Mouse (Mus musculus) liver, embryonic 14.5 days (tissue): ENCODE data around the gene Carmil1.

Experiments
- CTCF ChIP-seq: IDR thresholded peaks from 2 replicates; pipeline ENCODE4 v1.5.1; 2016; ENCODE audit warnings: antibody characterized with exemption, low read depth, control low read depth
- EP300 ChIP-seq: IDR thresholded peaks from 2 replicates; pipeline ENCODE4 v1.6.1; 2016; ENCODE audit warnings: antibody characterized with exemption, low read depth

- TF ChIP-seq EP300: no peak
- TF ChIP-seq CTCF: no peak
Observed at GRCm38 (mm10) chr13:24092073-24092472, 188.5 kb downstream of the Carmil1 start.
